Mouse (Mus musculus) forebrain, embryonic 15.5 days (tissue): ENCODE results near the gene Zbtb24. TPM values are rescaled to one million over a fixed set of nuclear protein-coding genes. Genes with fewer than 3 reads are reported as not detected.

Experiments
- polyA plus RNA-seq: library from polyadenylated mRNA; unstranded; fragments of >200 nt; fragmentation: Nextera tagmentation; extraction: Ambion mirVana; gene quantifications from 2 replicates; pipeline ENCODE4 v1.2.1, GENCODE M21; 2015

The Zbtb24 gene
- polyA plus RNA-seq, 1 experiment from 2014 or later = 22.0 TPM

Other genes starting within 250 kb of the Zbtb24 start
- gene Fig4, start 147.1 kb upstream of the Zbtb24 start, polyA plus RNA-seq = 31.1 and 33.5 TPM in 2 replicates
- 0.14 and 0.20 TPM in 2 replicates for gene Ak9, start 146.4 kb upstream of the Zbtb24 start, polyA plus RNA-seq
- 39.9 and 42.0 TPM in 2 replicates for gene Mical1, start 25.9 kb downstream of the Zbtb24 start, polyA plus RNA-seq
- gene Smpd2, start 40.0 kb downstream of the Zbtb24 start, polyA plus RNA-seq = 36.6 and 38.2 TPM in 2 replicates
- 1.5 and 3.3 TPM in 2 replicates for gene Ppil6, start 40.1 kb downstream of the Zbtb24 start, polyA plus RNA-seq
- 64.6 and 69.0 TPM in 2 replicates for gene Cd164, start 69.0 kb downstream of the Zbtb24 start, polyA plus RNA-seq